Mouse (Mus musculus) 416B (cell line): ENCODE measurements around the gene Jak3.

Experiments used
- DNase-seq: peaks from one replicate; pipeline ENCODE4 v3.0.0; 2011; ENCODE audit warnings: low read depth

Jak3 gene

DNA sequence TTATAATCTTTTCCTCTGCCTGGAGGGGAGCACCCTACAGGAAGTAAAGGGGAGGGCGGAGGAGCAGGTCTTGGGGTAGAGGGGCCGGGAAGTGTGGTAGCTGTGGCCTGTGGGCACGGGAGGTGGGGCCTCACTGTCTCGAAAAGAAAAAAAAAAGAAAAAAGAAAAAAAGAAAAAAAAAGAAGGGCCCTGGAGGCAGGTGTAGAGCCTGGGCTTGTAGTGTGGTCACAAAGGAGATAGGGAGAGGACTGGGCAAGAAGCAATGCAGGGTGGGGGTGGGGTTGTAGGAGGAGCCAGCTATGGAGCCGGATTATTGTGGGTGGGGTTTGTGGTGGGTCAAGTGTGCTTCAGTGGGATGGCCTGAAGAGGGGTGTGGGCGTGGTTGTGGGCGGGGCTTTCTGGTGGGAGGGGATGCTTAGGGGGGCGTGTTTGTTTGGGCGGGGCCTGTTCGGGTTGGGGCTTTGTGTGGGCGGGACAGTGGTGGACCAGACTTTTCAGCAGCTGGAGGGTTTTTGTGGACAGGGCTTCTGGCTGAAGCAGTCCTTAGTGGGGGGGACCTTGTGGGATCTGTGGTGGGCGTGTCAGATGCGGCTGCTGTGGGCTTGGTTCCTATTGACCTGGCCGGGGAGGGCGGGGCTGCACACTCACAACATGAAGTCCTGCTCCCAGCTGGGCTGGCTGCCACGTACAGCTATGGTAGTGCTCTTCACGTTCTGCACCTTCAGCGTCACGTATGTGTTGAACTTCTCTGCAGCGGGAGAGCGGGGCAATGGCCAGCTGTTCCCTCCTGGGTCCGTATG lies 10.6 kb upstream of the Jak3 start:
- DNase-seq: peak; percentile 100

DNA sequence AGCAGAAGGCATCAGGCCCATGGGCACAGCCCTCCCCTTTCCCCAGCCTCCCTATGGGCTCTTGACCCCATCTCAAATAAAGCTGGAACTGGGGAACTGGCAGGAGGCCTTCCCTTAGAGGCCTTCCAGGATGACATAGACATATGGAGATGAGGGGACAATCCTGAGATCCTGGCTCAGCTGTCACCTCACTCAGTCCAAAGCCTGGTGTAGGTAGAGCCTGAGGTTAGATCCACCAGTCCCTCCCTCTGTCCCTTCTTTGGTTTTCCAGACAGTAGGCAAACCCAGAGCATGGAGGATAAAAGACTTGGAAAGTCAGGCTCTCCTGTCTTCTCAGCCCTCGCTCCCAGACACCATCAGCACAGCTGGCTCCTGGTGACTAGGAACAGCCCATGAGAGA lies 9.2 kb upstream of the Jak3 start:
- no peak for DNase-seq

GRCm38 (mm10) chr8:71667256-71667655 lies 8.8 kb upstream of the Jak3 start:
- no peak for DNase-seq

GRCm38 (mm10) chr8:71668220-71668975 lies 7.7 kb upstream of the Jak3 start:
- DNase-seq: peak; percentile 96

GRCm38 (mm10) chr8:71670198-71670597 lies 5.9 kb upstream of the Jak3 start:
- DNase-seq: no peak

DNA sequence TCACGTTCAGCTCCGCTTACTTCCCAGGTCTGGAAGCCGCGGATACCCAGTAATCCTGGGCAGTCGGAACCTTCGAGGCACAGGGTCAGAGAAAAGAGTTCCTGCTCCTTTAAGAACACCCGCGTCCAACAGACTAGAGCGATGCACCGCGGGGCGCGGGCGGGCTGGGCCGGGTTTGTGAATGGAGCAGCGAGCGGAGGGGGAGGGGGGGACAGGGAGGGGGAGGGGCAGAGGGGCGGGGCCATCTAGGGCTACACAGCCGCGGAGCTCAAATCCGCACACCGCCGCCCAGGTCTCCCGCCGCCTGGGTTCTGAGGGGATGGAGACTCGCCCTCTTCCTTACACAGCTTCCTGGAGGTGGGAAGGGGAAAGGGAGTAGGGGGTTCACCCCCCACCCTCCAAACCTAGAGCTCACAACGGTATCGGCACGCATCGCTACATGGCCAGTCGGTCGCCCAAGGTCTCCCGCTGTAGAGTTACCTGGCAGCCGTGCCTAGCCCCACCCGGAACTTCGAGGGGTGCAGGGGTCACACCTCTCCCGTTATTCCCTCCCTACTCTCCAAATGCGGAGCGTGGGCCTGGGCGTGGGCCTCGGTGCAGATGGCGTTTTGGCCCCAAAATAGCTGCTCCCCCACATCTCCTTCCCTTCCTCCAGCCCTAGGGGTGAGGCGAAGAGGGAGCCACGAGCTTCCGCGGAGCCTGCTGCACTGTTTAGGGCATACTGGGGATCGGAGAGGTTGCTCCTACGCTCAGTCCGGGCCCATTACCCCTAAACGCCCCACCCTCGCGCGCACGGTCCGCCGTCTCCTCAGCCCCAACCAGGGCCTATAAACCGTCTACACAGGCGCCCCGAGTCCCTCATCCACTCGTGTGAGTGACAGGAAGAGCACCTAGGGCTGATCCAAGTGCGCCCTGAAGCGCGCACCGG lies 5.2 kb upstream of the Jak3 start:
- peak; percentile 87 for DNase-seq

DNA sequence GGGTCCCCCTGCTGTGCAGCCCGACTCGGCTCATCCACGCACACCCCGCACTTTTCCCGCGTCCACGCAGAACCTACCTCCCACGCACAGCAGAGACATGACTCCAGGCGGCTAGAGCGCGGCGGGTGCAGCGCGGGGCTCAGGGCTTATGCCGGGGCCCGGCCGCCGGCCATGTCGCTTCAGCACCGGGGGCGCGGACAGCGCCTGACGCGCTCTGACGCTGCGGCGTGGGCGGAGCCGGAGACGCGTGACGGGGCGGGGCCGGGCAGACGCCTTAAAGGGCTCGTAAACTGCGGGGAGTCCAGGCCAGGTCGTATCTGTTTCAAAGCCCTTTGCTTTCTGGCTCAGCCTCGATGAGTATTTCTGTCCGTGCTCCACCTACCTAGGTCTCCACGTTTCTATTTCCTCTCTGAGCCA lies 4.5 kb upstream of the Jak3 start, which contains the start of gene Unc13a:
Unc13a (minus strand) TSS at position 209 of the 417 bp plus-strand sequence.
- DNase-seq: peak; percentile 89

DNA sequence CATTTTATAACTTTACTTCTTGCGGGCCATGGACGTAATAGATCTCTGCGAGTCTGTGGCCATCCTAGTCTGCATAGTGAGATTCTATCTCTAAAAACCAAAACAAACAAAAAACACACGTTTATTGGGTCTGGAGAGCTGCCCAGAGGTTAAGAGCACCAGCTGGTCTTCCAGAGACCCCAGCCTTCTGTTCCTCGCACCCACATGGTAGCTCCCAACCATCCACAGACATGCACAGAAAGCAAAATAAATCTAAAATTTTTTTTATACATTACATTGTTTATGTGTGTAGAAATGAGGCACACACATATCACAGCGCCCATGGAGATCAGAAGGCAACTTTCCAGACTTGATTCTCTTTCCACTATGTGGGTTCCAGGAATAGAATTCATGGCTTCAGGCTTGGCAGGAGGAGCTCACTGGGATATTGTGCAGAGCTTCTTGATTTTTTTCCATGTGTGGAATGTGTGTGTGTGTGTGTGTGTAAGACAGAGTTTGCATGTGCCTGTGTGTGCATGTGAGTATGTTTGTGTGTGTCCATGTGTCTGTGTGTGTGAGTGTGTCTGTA lies 3.8 kb upstream of the Jak3 start:
- no peak for DNase-seq

- no peak for DNase-seq
Measured at GRCm38 (mm10) chr8:71674071-71674470, 2.0 kb upstream of the Jak3 start.

DNA sequence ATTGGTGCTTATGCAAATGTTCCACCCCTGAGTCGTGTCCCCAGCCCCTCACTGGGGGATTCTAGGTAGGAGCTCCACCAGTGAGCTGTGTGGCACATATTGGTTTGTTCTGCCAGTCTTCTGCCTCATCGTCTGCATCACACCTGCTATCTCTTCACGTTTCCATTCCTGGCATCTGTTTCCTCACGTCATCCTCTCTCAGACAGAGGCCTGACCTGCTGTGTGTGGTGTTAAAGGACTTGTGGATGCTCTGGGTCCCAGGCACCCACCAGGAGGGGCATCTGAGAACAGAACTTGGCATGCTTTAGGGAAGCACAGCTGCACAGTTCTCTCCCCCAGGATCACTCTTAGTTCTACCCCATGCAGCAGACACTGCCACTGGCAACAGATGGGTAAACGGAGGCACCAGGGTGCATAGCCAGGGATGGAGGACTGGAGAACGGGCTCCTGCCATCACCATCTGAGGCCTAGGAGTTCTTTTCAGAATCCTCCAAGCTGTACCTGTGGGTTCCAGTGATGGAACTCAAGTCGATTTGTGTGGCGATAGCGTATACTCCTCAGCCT lies 558 bp upstream of the Jak3 start:
- DNase-seq: no peak

GRCm38 (mm10) chr8:71676803-71677202 lies 707 bp downstream of the Jak3 start:
- peak; percentile 42 for DNase-seq

DNA sequence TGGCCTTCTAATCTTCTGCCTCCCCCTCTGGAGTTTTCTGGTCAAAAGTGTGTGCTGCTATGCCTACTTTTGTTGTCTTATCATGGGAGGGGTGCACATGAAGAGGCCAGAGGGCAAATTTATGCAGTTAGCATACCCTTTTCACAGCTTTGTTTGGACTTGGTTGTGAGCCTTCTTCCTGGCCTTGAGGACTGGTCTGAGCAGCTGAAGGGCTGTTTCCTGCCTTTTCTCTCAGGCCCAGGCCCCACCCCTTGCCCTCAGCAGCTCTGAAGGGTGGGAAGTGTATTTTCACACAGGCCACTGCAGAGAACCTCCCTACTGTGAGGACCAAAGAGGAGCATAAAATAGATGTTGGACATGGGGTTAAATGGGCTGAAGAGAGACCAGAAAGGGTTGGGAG lies 1.5 kb downstream of the Jak3 start:
- DNase-seq: peak; percentile 75

- no peak for DNase-seq
Measured at GRCm38 (mm10) chr8:71678216-71678615, 2.1 kb downstream of the Jak3 start.

DNA sequence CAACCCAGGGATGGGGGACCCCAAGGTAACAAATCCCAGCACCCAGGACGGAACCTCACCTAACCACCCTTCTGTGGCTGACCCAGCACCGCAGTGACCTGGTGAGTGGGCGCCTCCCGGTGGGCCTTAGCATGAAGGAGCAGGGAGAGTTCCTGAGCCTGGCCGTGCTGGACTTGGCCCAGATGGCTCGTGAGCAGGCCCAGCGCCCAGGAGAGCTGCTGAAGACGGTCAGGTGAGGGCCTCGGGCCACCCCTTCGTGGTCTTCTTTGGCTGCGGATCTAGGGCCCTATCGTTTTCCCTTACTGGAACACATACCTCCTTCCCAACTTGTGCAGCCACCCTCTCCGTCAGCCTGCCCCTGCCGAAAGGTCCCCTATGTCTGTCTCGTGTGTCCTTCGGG lies 3.0 kb downstream of the Jak3 start:
- no peak for DNase-seq

- no peak for DNase-seq
Measured at GRCm38 (mm10) chr8:71679550-71680168, 3.6 kb downstream of the Jak3 start.

GRCm38 (mm10) chr8:71680471-71680870 lies 4.4 kb downstream of the Jak3 start:
- DNase-seq: no peak

GRCm38 (mm10) chr8:71681369-71681915 lies 5.3 kb downstream of the Jak3 start:
- no peak for DNase-seq

DNA sequence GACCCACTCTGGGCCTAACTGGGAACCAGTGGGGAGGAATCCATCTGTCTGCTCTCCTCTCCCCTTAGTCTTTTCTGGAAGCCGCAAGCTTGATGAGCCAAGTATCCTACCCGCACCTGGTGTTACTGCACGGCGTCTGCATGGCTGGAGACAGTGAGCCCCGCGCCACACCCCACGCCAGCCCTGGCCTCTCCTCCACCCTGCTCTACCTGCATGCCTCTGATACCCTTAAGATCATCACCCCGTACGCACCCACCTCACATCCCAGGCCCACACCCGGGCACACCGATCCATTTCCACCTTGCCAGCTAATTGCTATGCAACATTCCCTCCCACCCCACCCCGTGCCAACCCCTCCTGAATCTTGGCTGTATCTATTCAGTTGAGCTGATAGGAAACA lies 6.7 kb downstream of the Jak3 start:
- DNase-seq: no peak

DNA sequence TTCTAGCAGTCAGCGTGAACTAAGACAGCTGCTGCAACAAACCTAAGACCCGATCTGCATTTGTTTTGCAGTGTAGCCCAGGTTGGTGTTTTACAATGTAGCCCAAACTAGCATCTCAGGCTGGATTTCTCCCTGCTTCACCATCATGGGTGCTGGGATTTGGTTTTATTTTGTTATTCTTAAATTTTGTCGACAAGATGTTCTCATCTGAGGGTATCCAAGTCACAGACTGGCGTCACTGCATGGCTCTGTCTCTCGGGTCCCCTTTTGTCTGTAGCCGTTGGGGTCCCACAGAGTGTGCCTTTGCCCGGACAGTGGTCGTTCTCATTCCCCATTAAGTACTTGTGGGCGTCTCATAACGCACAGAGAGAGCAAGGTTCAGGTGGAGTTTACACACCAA lies 8.6 kb downstream of the Jak3 start:
- no peak for DNase-seq

DNA sequence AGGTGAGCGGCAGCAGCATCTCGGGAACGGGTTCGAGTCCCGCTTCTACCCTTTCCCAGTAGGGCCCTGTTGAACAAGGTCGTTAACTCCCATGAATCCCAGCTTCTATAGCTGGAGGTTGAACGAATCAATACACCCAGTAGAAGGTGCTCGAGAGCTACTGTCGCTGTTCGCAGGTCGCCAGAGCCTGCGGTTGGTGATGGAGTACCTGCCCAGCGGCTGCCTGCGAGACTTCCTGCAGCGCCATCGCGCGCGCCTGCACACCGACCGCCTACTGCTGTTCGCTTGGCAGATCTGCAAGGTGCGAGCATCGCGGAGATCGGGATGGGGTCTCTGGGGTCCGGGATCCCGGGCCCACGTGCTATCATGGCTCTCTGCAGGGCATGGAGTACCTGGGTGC lies 9.5 kb downstream of the Jak3 start:
- DNase-seq: no peak
